Mouse (Mus musculus) Patski (cell line): ENCODE data around the gene Rbm20. TPM values are rescaled to one million over a fixed set of nuclear protein-coding genes. Genes with fewer than 3 reads are reported as not detected.

Experiments
- ATAC-seq: fragments of 100-300 bp; one replicate; pipeline ENCODE4 v1.8.0; 2021
- CTCF ChIA-PET: fragments of 350-600 bp; sonication (Branson Sonifier 250); formaldehyde crosslinking; loops from one replicate; lab custom pipeline; 2022; ENCODE audit warnings: inconsistent platforms; lab: Charles Lee
- POLR2A ChIA-PET: fragments of 350-600 bp; sonication (Branson Sonifier 250); formaldehyde crosslinking; loops from one replicate; lab custom pipeline; 2022; ENCODE audit warnings: antibody characterized with exemption, inconsistent platforms; lab: Charles Lee
- DNase-seq: peaks from one replicate; pipeline ENCODE4 v3.0.0-alpha.2; 2011; ENCODE audit warnings: low read depth, low spot score
- H3K27me3 ChIP-seq: fragments of 371-371 bp; one replicate; pipeline ENCODE4 v1.5.1; 2021
- CTCF ChIP-seq: fragments of 100-300 bp; IDR thresholded peaks from one replicate; pipeline ENCODE4 v1.5.1; 2021
- in situ Hi-C: fragments of 300-500 bp; cut with MboI; formaldehyde crosslinking; loops from 3 replicates; pipeline ENCODE4 v1.11.1; 2018; ENCODE audit warnings: low pct_unique_long_range_greater_than_20kb, mixed read lengths
- polyA plus RNA-seq: library from polyadenylated mRNA; unstranded; gene quantifications from one replicate; pipeline ENCODE4 v1.2.3, GENCODE M21; 2021

Gene Rbm20
- polyA plus RNA-seq, 1 experiment from 2014 or later, result 0.72 TPM

GRCm38 (mm10) chr19:53821241-53822120, 144.4 kb downstream of the Rbm20 start:
- no peak for TF ChIP-seq CTCF
- ATAC-seq, result no peak
- in situ Hi-C loops, result no loop called here
- ChIA-PET CTCF (interaction anchor here (0.7 to 2.5 kb wide), 3 partner anchors 8 to 102 kb away, joined by 3 to 8 read pairs (median 6); no protein-coding TSS in a partner anchor), POLR2A (interaction anchor here (3.0 kb wide), 1 partner anchor 10 kb away, joined by 9 read pairs; no protein-coding TSS in a partner anchor)
- no peaks in the 10 kb centered on the region for H3K27me3 ChIP-seq
- no peak for DNase-seq

- in situ Hi-C loops, result no loop called here
- CTCF ChIA-PET, result no interaction called here
- POLR2A ChIA-PET, result no interaction called here
- no peak for TF ChIP-seq CTCF
- no peak for ATAC-seq
- DNase-seq, result no peak
- no peaks in the 10 kb centered on the region for H3K27me3 ChIP-seq
Observed at GRCm38 (mm10) chr19:53823847-53824246, 146.7 kb downstream of the Rbm20 start.

DNA sequence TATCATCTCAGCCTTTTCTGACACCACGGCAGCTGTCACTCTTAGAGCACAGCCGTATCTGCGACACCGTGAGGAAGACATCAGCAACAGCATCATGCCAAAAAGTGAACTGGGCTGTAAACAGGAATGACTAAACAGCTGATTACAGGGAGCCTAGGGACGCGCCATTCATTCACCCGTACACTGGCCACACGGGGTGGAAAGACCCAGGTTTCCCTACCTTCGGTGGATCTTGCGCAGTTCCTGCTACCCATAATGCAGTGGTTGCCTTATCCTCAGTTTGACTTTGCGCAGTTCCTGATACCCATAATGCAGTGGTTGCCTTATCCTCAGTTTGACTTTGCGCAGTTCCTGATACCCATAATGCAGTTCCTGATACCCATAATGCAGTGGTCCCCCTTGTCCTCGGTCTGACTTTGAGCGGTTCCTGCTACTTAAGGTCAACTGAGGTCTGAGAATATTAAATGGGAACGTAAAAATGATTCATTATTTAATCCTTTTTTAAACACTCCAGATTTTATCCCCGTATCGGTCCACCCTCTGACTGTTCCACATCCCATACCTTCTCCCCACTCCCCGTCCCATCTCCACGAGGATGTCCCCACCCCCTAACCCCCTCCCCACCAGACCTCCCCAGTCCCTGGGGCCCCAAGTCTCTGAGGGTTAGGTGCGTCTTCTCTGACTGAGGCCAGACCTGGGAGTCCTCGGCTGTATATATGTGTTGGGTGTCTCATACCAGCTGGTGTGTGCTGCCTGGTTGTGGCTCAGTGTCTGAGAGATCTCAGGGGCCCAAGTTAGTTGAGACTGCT, 148.0 kb downstream of the Rbm20 start:
- DNase-seq (no peak), ATAC-seq (no peak)
- no peaks in the 10 kb centered on the region for H3K27me3 ChIP-seq
- TF ChIP-seq CTCF, result no peak
- POLR2A ChIA-PET, result no interaction called here
- CTCF ChIA-PET, result no interaction called here
- in situ Hi-C loops, result no loop called here

DNA sequence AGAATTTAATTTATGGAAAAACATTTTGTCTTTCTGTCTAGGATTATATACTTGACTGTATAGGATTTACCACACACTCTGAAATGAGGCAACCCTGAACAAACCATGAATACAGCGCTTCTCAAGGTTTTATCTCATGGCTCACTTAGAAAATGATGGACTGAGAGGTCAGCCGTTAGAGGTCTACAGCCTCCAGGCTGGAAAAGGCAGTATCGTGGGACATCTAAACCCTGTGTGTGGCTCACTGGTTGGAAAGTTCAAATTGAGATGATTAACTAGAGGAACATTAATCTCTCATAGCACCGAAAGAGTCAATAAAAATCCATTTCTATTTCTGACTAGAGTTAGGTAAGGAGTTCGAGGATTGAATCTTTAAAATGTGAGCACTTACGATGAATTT, 152.9 kb downstream of the Rbm20 start:
- no peak for DNase-seq
- no peaks in the 10 kb centered on the region for H3K27me3 ChIP-seq
- in situ Hi-C loops, result no loop called here
- no peak for TF ChIP-seq CTCF
- POLR2A ChIA-PET, result interaction anchor here (1.0 kb wide), 2 partner anchors 23 to 29 kb away, joined by 3 read pairs; no protein-coding TSS in a partner anchor
- peak; percentile 23 for ATAC-seq
- CTCF ChIA-PET, result interaction anchor here (1.0 to 2.4 kb wide), 4 partner anchors 10 to 21 kb away, joined by 3 to 8 read pairs (median 4); no protein-coding TSS in a partner anchor

DNA sequence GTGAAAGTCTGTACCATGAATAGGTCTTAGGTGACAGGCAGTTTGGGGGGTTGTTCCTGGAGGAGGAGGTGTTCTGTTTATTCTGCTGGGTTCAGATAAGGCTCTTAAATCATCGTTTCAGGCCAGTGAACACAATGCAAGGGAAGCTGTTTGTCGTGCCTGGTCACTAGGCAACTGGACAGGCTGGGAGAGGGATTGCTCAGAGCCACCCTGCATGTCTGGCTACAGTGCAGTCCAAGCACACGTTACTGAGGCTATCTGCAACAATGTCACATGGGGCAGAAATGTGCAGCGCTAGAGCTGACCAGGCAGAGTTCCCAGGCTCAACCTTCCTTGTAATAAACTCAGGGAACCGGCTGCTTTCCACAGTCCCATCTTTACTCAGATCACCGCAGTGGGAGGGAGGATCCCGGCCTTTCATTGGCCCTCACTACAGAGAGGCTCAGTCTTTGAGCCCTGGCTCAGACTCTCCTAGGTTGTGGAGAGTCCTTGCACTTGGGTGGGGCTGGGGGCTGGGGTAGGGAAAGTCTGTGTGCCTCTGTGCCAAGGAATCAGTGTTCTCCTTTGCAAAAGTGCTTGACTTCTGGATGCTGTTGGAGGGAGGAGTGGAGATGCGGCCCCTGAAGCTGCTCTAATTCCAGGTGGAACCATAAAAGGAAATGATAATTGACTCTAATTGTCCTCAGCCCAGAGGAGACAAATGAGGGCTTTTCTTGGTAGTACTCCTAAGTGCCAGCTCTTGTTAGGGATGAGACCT, 153.5 kb downstream of the Rbm20 start:
- CTCF ChIA-PET, result interaction anchor here (1.0 to 2.4 kb wide), 4 partner anchors 11 to 20 kb away, joined by 3 to 8 read pairs (median 4); no protein-coding TSS in a partner anchor
- DNase-seq (peak; percentile 89), ATAC-seq (peak; percentile 99)
- in situ Hi-C loops, result no loop called here
- POLR2A ChIA-PET, result interaction anchor here (0.8 to 1.5 kb wide), 4 partner anchors 17 to 73 kb away, joined by 3 read pairs; no protein-coding TSS in a partner anchor
- TF ChIP-seq CTCF, result no peak
- H3K27me3 ChIP-seq, result no peaks in the 10 kb centered on the region

DNA sequence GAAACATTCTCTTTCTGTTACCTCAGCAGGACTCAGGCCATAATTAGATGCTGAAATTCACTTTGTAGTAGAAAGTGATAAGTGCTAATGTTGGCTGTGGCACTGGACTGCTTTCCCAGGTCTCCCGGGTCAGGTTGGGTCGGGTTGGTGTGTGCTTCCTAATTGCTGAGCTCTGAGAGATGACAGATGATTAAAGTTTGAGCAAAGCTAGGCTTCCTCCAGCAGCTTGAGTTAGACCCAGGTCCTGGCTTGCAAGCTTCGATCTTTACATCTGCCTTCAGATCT, 154.0 kb downstream of the Rbm20 start:
- no peak for ATAC-seq
- in situ Hi-C loops, result no loop called here
- TF ChIP-seq CTCF, result no peak
- no peak for DNase-seq
- H3K27me3 ChIP-seq, result no peaks in the 10 kb centered on the region
- CTCF ChIA-PET, result interaction anchor here (1.4 kb wide), 1 partner anchor 17 kb away, joined by 5 read pairs; no protein-coding TSS in a partner anchor
- POLR2A ChIA-PET, result interaction anchor here (0.8 to 1.5 kb wide), 3 partner anchors 17 to 73 kb away, joined by 3 read pairs; no protein-coding TSS in a partner anchor

- ChIA-PET CTCF (interaction anchor here (0.7 to 1.3 kb wide), 4 partner anchors 9 to 23 kb away, joined by 3 to 4 read pairs (median 4); no protein-coding TSS in a partner anchor), POLR2A (interaction anchor here (0.5 kb wide), 1 partner anchor 58 kb away, joined by 3 read pairs; no protein-coding TSS in a partner anchor)
- no peak for ATAC-seq
- no peak for DNase-seq
- in situ Hi-C loops, result no loop called here
- H3K27me3 ChIP-seq, result no peaks in the 10 kb centered on the region
- TF ChIP-seq CTCF, result no peak
Observed at GRCm38 (mm10) chr19:53832512-53832911, 155.4 kb downstream of the Rbm20 start.

DNA sequence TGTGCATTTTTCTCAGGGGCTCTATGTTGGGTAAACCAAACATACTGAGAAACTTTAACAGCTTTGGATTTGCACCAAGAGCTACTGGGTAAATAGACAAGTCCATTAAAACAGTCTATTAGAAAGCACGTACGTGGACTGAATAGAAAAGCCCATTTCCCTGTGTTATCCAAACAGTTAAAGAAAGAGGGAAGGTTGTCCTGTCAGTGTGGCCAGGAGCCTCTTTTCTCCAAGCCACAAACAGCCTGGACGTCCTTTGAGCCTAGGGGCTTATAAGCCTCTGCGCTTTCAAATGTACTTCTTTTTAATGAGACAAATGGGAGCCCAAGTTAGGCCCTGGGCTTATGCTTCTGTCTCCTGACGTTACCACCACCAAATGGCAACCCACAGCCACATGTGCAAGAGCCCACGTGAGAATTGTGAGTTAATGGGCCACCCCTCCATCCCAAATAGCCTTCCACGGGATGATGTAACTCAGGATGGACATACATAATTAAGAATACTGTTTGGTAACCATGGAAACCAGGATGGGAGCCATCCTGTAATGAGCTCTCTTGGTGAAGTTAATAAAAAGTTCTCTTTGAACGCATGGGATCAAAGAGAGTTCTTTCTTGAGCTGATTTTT, 156.8 kb downstream of the Rbm20 start:
- H3K27me3 ChIP-seq, result no peaks in the 10 kb centered on the region
- DNase-seq, result no peak
- TF ChIP-seq CTCF, result no peak
- in situ Hi-C loops, result no loop called here
- CTCF ChIA-PET, result interaction anchor here (1.3 kb wide), 1 partner anchor 18 kb away, joined by 4 read pairs; no protein-coding TSS in a partner anchor
- no peak for ATAC-seq
- POLR2A ChIA-PET, result interaction anchor here (0.5 kb wide), 1 partner anchor 64 kb away, joined by 3 read pairs; no protein-coding TSS in a partner anchor
